Mouse (Mus musculus): ENCODE measurements at regions not wholly inside any gene's neighbourhood (a gene's known extent, or its start where the extent isn't known, plus 50 kb on each side); places are given as distances from the start of the nearest gene placed in this dataset.

DNA sequence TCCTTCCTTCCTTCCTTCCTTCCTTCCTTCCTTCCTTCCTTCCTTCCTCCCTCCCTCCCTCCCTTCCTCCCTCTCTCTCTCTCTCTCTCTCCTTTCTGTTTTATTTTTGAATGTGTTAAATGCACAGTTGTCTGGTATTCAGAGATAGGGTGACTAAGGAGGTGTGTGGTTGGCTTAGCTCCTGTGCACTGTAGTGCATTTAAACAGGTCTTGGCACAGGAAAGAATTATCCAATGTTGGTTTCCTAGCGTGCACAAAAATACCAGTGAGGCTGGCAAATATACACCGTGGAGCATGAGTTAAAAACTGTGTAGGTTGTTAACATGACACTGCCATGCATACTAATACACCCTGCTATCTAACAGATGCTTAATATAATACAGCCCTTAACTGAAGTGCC is 297.7 kb upstream of the Stt3b start:
- TF ChIP-seq GATA1 (IDR thresholded peaks at IDR 0.05; ENCODE audit: low read length): no peak
- no peak for TF ChIP-seq TAL1 (IDR thresholded peaks at IDR 0.05; ENCODE audit: low read length)
